Mouse (Mus musculus) B cell, adult 2 months (primary cell): ENCODE measurements around the gene Olfr142.
"Not testable (repeated sequence)": the region's sequence is repeated elsewhere in the genome, so short reads cannot be mapped to it uniquely, and the experiment has no call there.

Source experiments
- DNase-seq, 2 experiments: peaks; one replicate each; pipeline ENCODE4 v3.0.0; 2022

Gene Olfr142

GRCm38 (mm10) chr2:90257492-90257891 is at the start of gene Olfr142:
Gene Olfr142 (minus strand): TSS chr2:90257592.
- no peak for DNase-seq

- no peak for DNase-seq
Observed at GRCm38 (mm10) chr2:90292741-90293140, 35.3 kb upstream of the Olfr142 start, which contains the start of gene Olfr1272. Gene Olfr1272 (minus strand): TSS chr2:90292841.

DNA sequence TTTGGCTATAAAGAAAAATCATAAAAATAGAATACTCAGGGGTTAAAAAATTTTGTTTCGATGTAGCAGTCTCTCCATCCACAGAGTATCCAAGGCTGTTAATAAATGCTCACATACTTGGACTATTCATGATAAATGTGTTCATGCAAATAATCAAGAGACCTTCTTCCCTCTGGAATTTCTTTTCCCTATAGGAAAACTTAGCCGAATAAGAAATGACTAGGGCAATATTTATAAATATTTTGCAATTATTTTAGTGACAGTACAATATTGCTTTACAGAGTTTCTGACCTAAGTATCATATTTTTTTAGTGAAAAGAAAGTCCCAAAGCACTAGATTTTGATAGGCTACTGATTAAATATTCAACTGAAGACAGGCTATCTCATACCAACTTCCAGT is 13.5 kb upstream of the Olfr142 start, which contains the start of gene Olfr1271:
Olfr1271 (minus strand) TSS at position 101 of the 400 bp plus-strand sequence.
- DNase-seq: no peak

GRCm38 (mm10) chr2:90224393-90224792 is 33.0 kb downstream of the Olfr142 start, which contains the start of gene Olfr1506:
Gene Olfr1506 (minus strand): TSS chr2:90224493.
- DNase-seq: not testable (repeated sequence)
